Mouse (Mus musculus) CH12.LX (cell line): ENCODE results near the gene Olfr697.

Experiments
- CTCF ChIP-seq, 2 experiments: IDR thresholded peaks in 1 of 2; conservative IDR thresholded peaks in 1 of 2; 2 replicates each; pipeline ENCODE4 v1.5.1; 2011 to 2012; ENCODE audit warnings: low read depth in 2 of 2, low read length in 2 of 2, improper control_type of control experiment in 1 of 2, inconsistent platforms in 1 of 2, mild to moderate bottlenecking in 1 of 2, moderate library complexity in 1 of 2
- GABPA ChIP-seq: IDR thresholded peaks from 2 replicates; pipeline ENCODE4 v1.6.1; 2012; ENCODE audit warnings: low read depth, low read length, improper control_type of control experiment, inconsistent platforms; ENCODE audit not compliant: insufficient replicate concordance
- POLR2A ChIP-seq: IDR thresholded peaks from 2 replicates; pipeline ENCODE4 v1.6.1; 2011; ENCODE audit warnings: low read depth, mild to moderate bottlenecking, improper control_type of control experiment, low read length
- SIN3A ChIP-seq: IDR thresholded peaks from 2 replicates; pipeline ENCODE4 v1.6.1; 2012; ENCODE audit warnings: low read length, improper control_type of control experiment, inconsistent platforms
- USF2 ChIP-seq: conservative IDR thresholded peaks from 2 replicates; pipeline ENCODE4 v1.6.1; 2011; ENCODE audit warnings: low read depth, low read length, improper control_type of control experiment
- ZKSCAN1 ChIP-seq: IDR thresholded peaks from 2 replicates; pipeline ENCODE4 v1.6.1; 2012; ENCODE audit warnings: low read depth, inconsistent platforms, low read length, improper control_type of control experiment, borderline replicate concordance
- ZMIZ1 ChIP-seq: IDR thresholded peaks from 2 replicates; pipeline ENCODE4 v1.6.1; 2012; ENCODE audit warnings: low read depth, mild to moderate bottlenecking, inconsistent platforms, low read length, improper control_type of control experiment

DNA sequence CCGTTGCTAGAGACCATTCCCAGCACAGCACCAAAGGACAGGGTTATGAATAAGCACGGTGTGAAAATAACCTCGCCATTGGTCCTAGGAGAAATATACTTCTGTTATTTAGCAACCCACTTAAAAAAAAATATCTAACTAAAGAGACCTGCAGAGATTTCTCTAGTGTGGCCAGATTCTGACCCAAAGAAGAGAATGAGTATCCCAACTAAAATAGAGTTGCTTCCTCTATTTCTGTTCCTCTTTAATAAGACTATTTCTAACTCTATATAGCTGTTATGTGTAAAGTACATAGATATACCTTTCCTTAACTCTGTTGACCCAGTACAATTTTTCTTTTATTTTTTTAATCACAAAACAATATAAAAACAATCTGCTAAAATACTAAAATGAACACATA is 49.3 kb downstream of the Olfr697 start:
- TF ChIP-seq POLR2A (no peak), CTCF (conservative IDR thresholded peaks at IDR 0.05 in 1 of 2, IDR thresholded peaks at IDR 0.05 in 1 of 2; ENCODE audit: low read depth in 2 of 2, low read length in 2 of 2) (no peak), ZKSCAN1 (no peak), USF2 (no peak), ZMIZ1 (no peak), SIN3A (no peak), GABPA (no peak)
